Mouse (Mus musculus) mammary gland, adult 2 months (tissue): ENCODE results near the gene Cdan1. TPM values are rescaled to one million over a fixed set of nuclear protein-coding genes. Genes with fewer than 3 reads are reported as not detected.

Experiments
- polyA plus RNA-seq: library from polyadenylated mRNA; depleted of rRNA; stranded (reverse); fragments of >200 nt; gene quantifications from 2 replicates; pipeline ENCODE4 v1.2.3, GENCODE M21; 2012; ENCODE audit warnings: low replicate concordance; rRNA removed

Cdan1 gene
- polyA plus RNA-seq = 18.2 and 22.0 TPM in 2 replicates

GRCm38 (mm10) chr2:120849449-120850423 lies at the start of gene Cdan1:
TSS of gene Cdan1 (minus strand) at chr2:120850128.

GRCm38 (mm10) chr2:120850424-120851082 lies 625 bp upstream of the Cdan1 start, which contains the start of gene Ttbk2:
TSS of gene Ttbk2 (minus strand) at chr2:120850604.

Other genes starting within 250 kb of the Cdan1 start
- gene Haus2, start 240.7 kb downstream of the Cdan1 start, polyA plus RNA-seq = 1.3 and 3.4 TPM in 2 replicates
- gene Lrrc57, start 240.6 kb downstream of the Cdan1 start, polyA plus RNA-seq = 5.2 and 12.1 TPM in 2 replicates
- gene Stard9, start 221.0 kb downstream of the Cdan1 start, polyA plus RNA-seq = 8.2 and 18.1 TPM in 2 replicates
- gene Ttbk2, start 476 bp upstream of the Cdan1 start, polyA plus RNA-seq = 2.3 and 4.2 TPM in 2 replicates
- 26.8 and 39.5 TPM in 2 replicates for gene Ubr1, start 120.6 kb upstream of the Cdan1 start, polyA plus RNA-seq
- 6.0 and 11.9 TPM in 2 replicates for gene Tmem62, start 126.9 kb upstream of the Cdan1 start, polyA plus RNA-seq
- 18.3 and 30.3 TPM in 2 replicates for gene Ccndbp1, start 158.3 kb upstream of the Cdan1 start, polyA plus RNA-seq
- not detected in 2 replicates for gene Epb42, start 186.9 kb upstream of the Cdan1 start, polyA plus RNA-seq
- gene Tgm5, start 235.7 kb upstream of the Cdan1 start, polyA plus RNA-seq = 1.0 TPM in 1 of 2 replicates, not detected in the other